Mouse (Mus musculus): ENCODE results near the gene Klhdc8b.

Klhdc8b gene

GRCm38 (mm10) chr9:108451519-108452160 lies 9.7 kb downstream of the Klhdc8b start:
- DNase-seq (ENCODE audit: low read depth in 2 of 2, low spot score in 2 of 2), result no peak

- DNase-seq (ENCODE audit: low read depth in 2 of 2, low spot score in 2 of 2), result no peak
Observed at GRCm38 (mm10) chr9:108451170-108451493, 10.2 kb downstream of the Klhdc8b start.

- no peak for DNase-seq (ENCODE audit: low read depth in 2 of 2, low spot score in 2 of 2)
Observed at GRCm38 (mm10) chr9:108450292-108451169, 10.8 kb downstream of the Klhdc8b start.

GRCm38 (mm10) chr9:108449860-108450259 lies 11.5 kb downstream of the Klhdc8b start:
- DNase-seq (ENCODE audit: low read depth in 2 of 2, low spot score in 2 of 2), result no peak

GRCm38 (mm10) chr9:108445125-108445524 lies 16.3 kb downstream of the Klhdc8b start:
- DNase-seq (ENCODE audit: low read depth in 2 of 2, low spot score in 2 of 2), result no peak

- no peak for DNase-seq (ENCODE audit: low read depth in 2 of 2, low spot score in 2 of 2)
Observed at GRCm38 (mm10) chr9:108441236-108441919, 20.0 kb downstream of the Klhdc8b start.

GRCm38 (mm10) chr9:108440485-108440884 lies 20.9 kb downstream of the Klhdc8b start:
- no peak for DNase-seq (ENCODE audit: low read depth in 2 of 2, low spot score in 2 of 2)

- DNase-seq (ENCODE audit: low read depth in 2 of 2, low spot score in 2 of 2), result no peak
Observed at GRCm38 (mm10) chr9:108439176-108439575, 22.2 kb downstream of the Klhdc8b start.

GRCm38 (mm10) chr9:108436182-108436581 lies 25.2 kb downstream of the Klhdc8b start, which contains the start of gene BC048562:
TSS of gene BC048562 (plus strand) at chr9:108436482.
- DNase-seq (ENCODE audit: low read depth in 2 of 2, low spot score in 2 of 2), result no peak

GRCm38 (mm10) chr9:108431431-108432067 lies 29.8 kb downstream of the Klhdc8b start:
- DNase-seq (ENCODE audit: low read depth in 2 of 2, low spot score in 2 of 2), result no peak

- DNase-seq (ENCODE audit: low read depth in 2 of 2, low spot score in 2 of 2), result no peak
Observed at GRCm38 (mm10) chr9:108428384-108428783, 33.0 kb downstream of the Klhdc8b start, which contains the start of gene Ccdc36. TSS of gene Ccdc36 (minus strand) at chr9:108428484.

- DNase-seq (ENCODE audit: low read depth in 2 of 2, low spot score in 2 of 2), result no peak
Observed at GRCm38 (mm10) chr9:108412221-108412620, 49.2 kb downstream of the Klhdc8b start.

- no peak for DNase-seq (ENCODE audit: low read depth in 2 of 2, low spot score in 2 of 2)
Observed at GRCm38 (mm10) chr9:108411381-108411942, 49.9 kb downstream of the Klhdc8b start.

- no peak for DNase-seq (ENCODE audit: low read depth in 2 of 2, low spot score in 2 of 2)
Observed at GRCm38 (mm10) chr9:108409535-108409934, 51.8 kb downstream of the Klhdc8b start.

GRCm38 (mm10) chr9:108404451-108404850 lies 56.9 kb downstream of the Klhdc8b start:
- no peak for DNase-seq (ENCODE audit: low read depth in 2 of 2, low spot score in 2 of 2)

GRCm38 (mm10) chr9:108403081-108403480 lies 58.3 kb downstream of the Klhdc8b start:
- DNase-seq (ENCODE audit: low read depth in 2 of 2, low spot score in 2 of 2), result no peak

GRCm38 (mm10) chr9:108401186-108401960 lies 60.0 kb downstream of the Klhdc8b start:
- DNase-seq (ENCODE audit: low read depth in 2 of 2, low spot score in 2 of 2), result no peak

- DNase-seq (ENCODE audit: low read depth in 2 of 2, low spot score in 2 of 2), result no peak
Observed at GRCm38 (mm10) chr9:108398324-108398723, 63.1 kb downstream of the Klhdc8b start.

Data from CD8-positive naive resting alpha-beta T cell, adult 2 months (primary cell).